Mouse (Mus musculus): ENCODE results near the gene Zfp3. TPM values are rescaled to one million over a fixed set of nuclear protein-coding genes. Genes with fewer than 3 reads are reported as not detected.
"Not testable (repeated sequence)": the region's sequence is repeated elsewhere in the genome, so short reads cannot be mapped to it uniquely, and the experiment has no call there.

Zfp3 gene
- polyA plus RNA-seq, 1 experiment from 2014 or later, result 5.3 TPM

DNA sequence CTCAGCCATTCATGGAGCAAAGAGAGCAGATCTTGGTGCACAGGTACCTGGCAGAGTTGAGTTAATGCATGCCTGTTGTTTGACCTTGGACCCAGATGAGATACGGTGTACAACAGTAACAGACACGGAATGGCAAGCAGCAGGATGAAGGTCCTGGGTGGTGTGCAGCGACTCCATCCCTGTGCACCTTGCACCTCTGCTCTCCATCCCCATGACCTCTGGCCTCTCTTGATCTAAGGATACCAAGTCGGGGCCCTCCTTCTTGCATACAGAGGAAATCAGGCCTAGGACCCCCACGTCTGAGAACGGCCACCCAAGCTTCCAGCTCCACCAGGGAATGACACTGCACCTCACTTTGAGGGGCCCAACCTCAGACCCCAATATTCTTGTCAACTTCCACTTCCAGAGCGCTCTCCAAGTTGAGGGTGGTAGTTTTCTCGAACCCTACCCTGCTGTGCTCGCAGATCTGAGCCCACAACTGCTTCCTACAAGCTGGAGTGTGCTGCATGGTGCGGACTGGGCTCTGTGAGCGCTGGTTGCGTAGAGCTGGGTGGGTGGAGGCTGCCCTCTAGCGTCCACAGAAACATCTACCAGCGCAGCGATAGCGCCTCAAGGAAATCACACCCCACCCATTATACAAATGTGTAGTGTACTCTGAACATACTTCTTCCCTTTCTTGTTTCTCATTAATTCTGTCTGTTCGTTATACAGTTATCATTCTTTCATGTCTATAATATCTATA lies 13.0 kb downstream of the Zfp3 start:
- ATAC-seq, result peak; percentile 88

DNA sequence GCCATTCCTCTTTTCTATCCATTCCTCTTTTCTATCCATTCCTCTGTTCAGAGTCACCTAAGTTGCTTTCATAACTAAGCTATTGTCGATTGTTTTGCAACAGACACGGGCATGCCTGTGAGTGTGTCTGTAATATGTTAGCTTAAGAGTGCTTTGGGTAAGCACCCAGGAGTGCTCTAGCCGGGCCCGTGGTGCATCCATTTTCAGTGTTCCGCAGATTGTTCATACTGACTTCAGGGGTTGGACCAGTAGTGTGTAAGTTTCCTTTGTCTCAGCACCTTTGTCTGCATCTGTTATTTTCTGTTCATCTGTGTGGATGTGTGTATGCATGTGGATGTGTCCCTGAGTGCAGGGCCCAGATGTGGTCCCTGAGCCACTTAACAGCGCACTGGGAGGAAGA lies 13.6 kb downstream of the Zfp3 start:
- no peak overlapping the region for H3K4me2 ChIP-seq (ENCODE audit: low read depth, low read length)
- no peak for ATAC-seq
- H3K36me3 ChIP-seq (ENCODE audit: control insufficient read depth, insufficient read depth, low read length), result no peaks in the 10 kb centered on the region
- H3K4me1 ChIP-seq (ENCODE audit: control insufficient read depth, insufficient read depth, low read length), result peaks cover 4% of the 10 kb centered on the region; the same call in 1 of the 2 replicates
- H3K27me3 ChIP-seq (replicated peaks; ENCODE audit: control insufficient read depth, insufficient read depth, low read length), result no peaks in the 10 kb centered on the region
- H3K4me3 ChIP-seq (ENCODE audit: low read length), result no peak overlapping the region
- no peak overlapping the region for H3K27ac ChIP-seq (ENCODE audit: low read length)
- H3K9me3 ChIP-seq (ENCODE audit: control insufficient read depth, low read length), result no peaks in the 10 kb centered on the region
- H3K9ac ChIP-seq (ENCODE audit: low read depth, low read length), result no peak overlapping the region
- WGBS, result 63% methylated on average over 6 of the region's 6 CpGs

More for the DNA sequence above, 13.0 kb downstream of the Zfp3 start:
- Histone ChIP-seq H3K27ac (ENCODE audit: low read length) (no peak overlapping the region), H3K4me2 (ENCODE audit: low read depth, low read length) (no peak overlapping the region), H3K27me3 (replicated peaks; ENCODE audit: control insufficient read depth, insufficient read depth, low read length) (no peaks in the 10 kb centered on the region), H3K36me3 (ENCODE audit: control insufficient read depth, insufficient read depth, low read length) (peaks cover 2% of the 10 kb centered on the region; the same call in 1 of the 2 replicates), H3K9me3 (ENCODE audit: control insufficient read depth, low read length) (no peaks in the 10 kb centered on the region), H3K4me1 (ENCODE audit: control insufficient read depth, insufficient read depth, low read length) (peaks cover 4% of the 10 kb centered on the region; the same call in 1 of the 2 replicates), H3K9ac (ENCODE audit: low read depth, low read length) (0 out of 2 replicates have a peak overlapping the region, but pooled peaks have one; percentile 12), H3K4me3 (ENCODE audit: low read length) (no peak overlapping the region)
- WGBS, result 29% methylated on average over 17 of the region's 17 CpGs

DNA sequence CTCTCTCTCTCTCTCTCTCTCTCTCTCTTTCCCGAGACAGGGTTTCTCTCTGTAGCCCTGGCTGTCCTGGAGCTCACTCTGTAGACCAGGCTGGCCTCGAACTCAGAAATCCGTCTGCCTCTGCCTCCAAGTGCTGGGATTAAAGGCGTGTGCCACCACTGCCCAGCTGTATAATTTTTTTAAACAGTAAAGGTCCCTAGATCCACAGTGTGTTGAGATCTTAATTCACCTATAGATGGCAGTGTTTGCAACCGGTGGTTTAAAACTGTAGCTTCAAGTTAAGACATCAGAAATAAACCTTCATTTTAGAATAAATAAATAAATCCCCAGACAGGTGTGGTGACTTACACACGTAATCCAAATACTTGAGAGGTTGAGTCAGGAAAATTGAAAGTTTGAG lies 14.0 kb downstream of the Zfp3 start:
- H3K4me2 ChIP-seq (ENCODE audit: low read depth, low read length), result not testable (repeated sequence)
- 27% methylated on average over 6 of the region's 6 CpGs for WGBS

DNA sequence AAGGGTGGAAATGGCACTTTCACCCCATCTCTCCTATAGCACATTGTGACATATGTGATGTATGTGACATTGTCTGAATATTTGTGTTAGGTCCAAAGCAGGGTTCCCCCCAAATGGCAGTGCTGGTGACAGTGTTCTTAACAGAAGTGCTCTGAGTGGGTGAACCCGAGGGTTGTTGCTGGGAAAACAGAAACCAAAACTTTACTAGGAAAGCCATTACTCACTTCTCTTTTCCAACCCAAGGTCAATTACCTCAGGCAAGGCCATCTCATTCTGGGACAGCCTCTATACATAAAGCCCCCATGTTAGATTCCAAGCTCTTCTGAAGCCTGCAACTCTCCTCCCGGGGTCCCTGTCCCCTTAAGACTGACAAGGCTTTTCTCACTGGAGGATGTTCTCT lies 21.9 kb downstream of the Zfp3 start:
- WGBS, result 51% methylated on average over 2 of the region's 2 CpGs
- Histone ChIP-seq H3K27ac (ENCODE audit: low read length) (no peak overlapping the region), H3K27me3 (replicated peaks; ENCODE audit: control insufficient read depth, insufficient read depth, low read length) (no peaks in the 10 kb centered on the region), H3K4me2 (ENCODE audit: low read depth, low read length) (no peak overlapping the region), H3K4me3 (ENCODE audit: low read length) (no peak overlapping the region), H3K9me3 (ENCODE audit: control insufficient read depth, low read length) (no peaks in the 10 kb centered on the region), H3K9ac (ENCODE audit: low read depth, low read length) (no peak overlapping the region), H3K36me3 (ENCODE audit: control insufficient read depth, insufficient read depth, low read length) (no peaks in the 10 kb centered on the region), H3K4me1 (ENCODE audit: control insufficient read depth, insufficient read depth, low read length) (no peaks in the 10 kb centered on the region)
- ATAC-seq, result no peak

More for the DNA sequence above, 14.0 kb downstream of the Zfp3 start:
- not testable (repeated sequence) for H3K9ac ChIP-seq (ENCODE audit: low read depth, low read length); H3K4me1 ChIP-seq (ENCODE audit: control insufficient read depth, insufficient read depth, low read length); H3K9me3 ChIP-seq (ENCODE audit: control insufficient read depth, low read length); H3K27me3 ChIP-seq (replicated peaks; ENCODE audit: control insufficient read depth, insufficient read depth, low read length); H3K27ac ChIP-seq (ENCODE audit: low read length); H3K4me3 ChIP-seq (ENCODE audit: low read length); H3K36me3 ChIP-seq (ENCODE audit: control insufficient read depth, insufficient read depth, low read length)
- 0 out of 2 replicates have a peak, but pooled peaks have one; percentile 29 for ATAC-seq

GRCm38 (mm10) chr11:70787052-70787451 lies 23.0 kb downstream of the Zfp3 start:
- no peak overlapping the region for H3K9ac ChIP-seq (ENCODE audit: low read depth, low read length)
- no peak for ATAC-seq

DNA sequence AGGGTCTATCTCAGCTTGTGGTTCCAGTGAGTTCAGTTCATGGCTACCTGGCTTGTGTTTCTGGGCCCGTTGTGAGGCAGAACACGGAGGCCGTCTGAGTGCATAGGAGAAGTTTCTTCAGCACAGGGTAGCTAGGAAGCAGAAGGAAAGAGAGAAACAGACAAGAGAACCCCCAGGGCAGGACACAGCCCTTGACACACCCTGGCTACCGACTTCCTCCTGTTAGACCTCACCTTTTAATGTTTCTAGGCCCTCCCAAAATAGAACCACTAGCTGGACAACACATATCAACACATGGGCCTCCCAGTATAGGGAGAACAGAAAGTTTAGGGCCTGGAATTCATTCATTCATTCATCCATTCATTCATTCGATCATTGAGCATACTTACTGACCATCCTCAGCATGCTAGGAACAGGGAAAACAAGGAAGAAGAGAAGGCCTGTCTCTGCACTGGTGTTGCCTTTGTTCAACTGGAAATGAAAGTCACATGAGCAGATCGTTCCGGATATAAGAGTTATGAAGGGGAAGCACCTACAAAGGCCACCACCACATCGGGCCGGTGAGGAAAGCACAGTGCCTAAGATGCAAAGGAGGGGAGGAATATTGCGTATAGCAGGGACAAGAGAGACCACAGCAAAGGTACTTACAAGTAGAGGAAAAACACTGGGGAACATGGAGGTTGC lies 25.1 kb downstream of the Zfp3 start:
- Histone ChIP-seq H3K4me2 (ENCODE audit: low read depth, low read length) (no peak overlapping the region), H3K36me3 (ENCODE audit: control insufficient read depth, insufficient read depth, low read length) (no peaks in the 10 kb centered on the region), H3K27ac (ENCODE audit: low read length) (no peak overlapping the region), H3K27me3 (replicated peaks; ENCODE audit: control insufficient read depth, insufficient read depth, low read length) (no peaks in the 10 kb centered on the region), H3K9me3 (ENCODE audit: control insufficient read depth, low read length) (no peaks in the 10 kb centered on the region), H3K4me1 (ENCODE audit: control insufficient read depth, insufficient read depth, low read length) (no peaks in the 10 kb centered on the region), H3K9ac (ENCODE audit: low read depth, low read length) (no peak overlapping the region), H3K4me3 (ENCODE audit: low read length) (no peak overlapping the region)
- 85% methylated on average over 10 of the region's 10 CpGs for WGBS
- no peak for ATAC-seq

More at GRCm38 (mm10) chr11:70787052-70787451, 23.0 kb downstream of the Zfp3 start:
- 68% methylated on average over 11 of the region's 11 CpGs for WGBS
- H3K4me1 ChIP-seq (ENCODE audit: control insufficient read depth, insufficient read depth, low read length), result no peaks in the 10 kb centered on the region
- no peak overlapping the region for H3K27ac ChIP-seq (ENCODE audit: low read length)
- H3K27me3 ChIP-seq (replicated peaks; ENCODE audit: control insufficient read depth, insufficient read depth, low read length), result no peaks in the 10 kb centered on the region
- H3K9me3 ChIP-seq (ENCODE audit: control insufficient read depth, low read length), result no peaks in the 10 kb centered on the region
- no peak overlapping the region for H3K4me3 ChIP-seq (ENCODE audit: low read length)
- H3K36me3 ChIP-seq (ENCODE audit: control insufficient read depth, insufficient read depth, low read length), result no peaks in the 10 kb centered on the region
- no peak overlapping the region for H3K4me2 ChIP-seq (ENCODE audit: low read depth, low read length)

GRCm38 (mm10) chr11:70790426-70790825 lies 26.4 kb downstream of the Zfp3 start:
- Histone ChIP-seq H3K9ac (ENCODE audit: low read depth, low read length) (no peak overlapping the region), H3K27me3 (replicated peaks; ENCODE audit: control insufficient read depth, insufficient read depth, low read length) (no peaks in the 10 kb centered on the region), H3K9me3 (ENCODE audit: control insufficient read depth, low read length) (no peaks in the 10 kb centered on the region), H3K4me2 (ENCODE audit: low read depth, low read length) (no peak overlapping the region), H3K27ac (ENCODE audit: low read length) (no peak overlapping the region), H3K36me3 (ENCODE audit: control insufficient read depth, insufficient read depth, low read length) (no peaks in the 10 kb centered on the region), H3K4me1 (ENCODE audit: control insufficient read depth, insufficient read depth, low read length) (no peaks in the 10 kb centered on the region), H3K4me3 (ENCODE audit: low read length) (no peak overlapping the region)
- ATAC-seq, result no peak
- WGBS, result 74% methylated on average over 2 of the region's 2 CpGs

DNA sequence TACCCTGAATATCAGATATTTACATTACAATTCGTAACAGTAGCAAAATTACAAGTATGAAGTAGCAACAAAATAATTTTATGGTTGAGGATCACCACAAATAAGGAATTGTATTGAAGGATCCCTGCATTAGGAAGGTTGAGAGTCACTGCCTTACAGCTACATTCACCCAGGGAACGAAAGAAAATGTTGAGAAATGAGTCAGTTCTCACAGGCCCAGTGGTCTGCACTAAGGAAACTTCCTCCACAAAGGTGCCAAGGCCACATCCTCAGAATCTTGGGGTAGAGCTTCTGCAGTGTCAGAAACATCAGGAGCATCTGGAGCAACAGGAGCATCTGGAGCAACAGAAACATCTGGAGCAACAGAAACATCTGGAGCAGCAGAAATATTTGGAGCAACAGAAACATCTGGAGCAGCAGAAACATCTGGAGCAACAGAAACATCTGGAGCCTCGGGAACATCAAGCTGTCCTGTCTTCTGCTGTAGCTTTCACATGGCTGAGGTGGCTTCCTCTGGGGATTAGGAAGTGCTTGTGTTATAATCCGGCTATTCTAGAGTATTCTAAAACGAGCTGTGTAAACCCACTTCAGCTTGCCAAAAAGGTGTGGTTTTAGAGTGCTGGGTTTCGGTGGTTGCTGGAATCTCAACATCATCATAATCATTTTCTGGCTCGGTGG lies 27.0 kb downstream of the Zfp3 start:
- WGBS, result 74% methylated on average over 7 of the region's 7 CpGs
- no peak for ATAC-seq
- Histone ChIP-seq H3K4me3 (ENCODE audit: low read length) (no peak overlapping the region), H3K36me3 (ENCODE audit: control insufficient read depth, insufficient read depth, low read length) (no peaks in the 10 kb centered on the region), H3K9me3 (ENCODE audit: control insufficient read depth, low read length) (no peaks in the 10 kb centered on the region), H3K27ac (ENCODE audit: low read length) (no peak overlapping the region), H3K27me3 (replicated peaks; ENCODE audit: control insufficient read depth, insufficient read depth, low read length) (no peaks in the 10 kb centered on the region), H3K4me2 (ENCODE audit: low read depth, low read length) (no peak overlapping the region), H3K9ac (ENCODE audit: low read depth, low read length) (no peak overlapping the region), H3K4me1 (ENCODE audit: control insufficient read depth, insufficient read depth, low read length) (no peaks in the 10 kb centered on the region)

DNA sequence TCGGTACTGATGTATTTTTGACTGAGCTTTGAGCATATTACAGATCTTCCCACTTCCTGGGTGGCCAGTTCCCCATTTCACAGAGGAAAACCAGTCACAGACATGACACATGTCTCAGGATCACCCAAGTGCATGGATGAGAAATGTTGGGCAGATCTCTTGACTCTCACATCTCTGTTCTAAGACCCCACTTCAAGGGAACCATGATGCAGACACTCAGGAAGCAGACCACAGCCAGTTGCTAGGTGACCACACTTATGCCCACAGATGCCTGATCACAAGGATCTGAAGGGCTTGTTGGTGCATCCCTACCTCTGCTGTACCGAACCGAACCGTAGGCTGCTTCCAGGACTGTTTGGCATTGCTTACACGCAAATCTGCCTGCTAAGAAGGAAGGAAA lies 27.7 kb downstream of the Zfp3 start:
- no peaks in the 10 kb centered on the region for H3K4me1 ChIP-seq (ENCODE audit: control insufficient read depth, insufficient read depth, low read length)
- H3K27me3 ChIP-seq (replicated peaks; ENCODE audit: control insufficient read depth, insufficient read depth, low read length), result no peaks in the 10 kb centered on the region
- H3K36me3 ChIP-seq (ENCODE audit: control insufficient read depth, insufficient read depth, low read length), result no peaks in the 10 kb centered on the region
- H3K9me3 ChIP-seq (ENCODE audit: control insufficient read depth, low read length), result no peaks in the 10 kb centered on the region
- no peak overlapping the region for H3K4me2 ChIP-seq (ENCODE audit: low read depth, low read length)
- H3K4me3 ChIP-seq (ENCODE audit: low read length), result no peak overlapping the region
- 82% methylated on average over 5 of the region's 5 CpGs for WGBS
- no peak for ATAC-seq
- H3K9ac ChIP-seq (ENCODE audit: low read depth, low read length), result no peak overlapping the region
- H3K27ac ChIP-seq (ENCODE audit: low read length), result no peak overlapping the region

Measured in intestine, embryonic 16.5 days (tissue).